Comparison of ENCODE assay signal across 14 mouse cellular contexts in the genomic region with DNA sequence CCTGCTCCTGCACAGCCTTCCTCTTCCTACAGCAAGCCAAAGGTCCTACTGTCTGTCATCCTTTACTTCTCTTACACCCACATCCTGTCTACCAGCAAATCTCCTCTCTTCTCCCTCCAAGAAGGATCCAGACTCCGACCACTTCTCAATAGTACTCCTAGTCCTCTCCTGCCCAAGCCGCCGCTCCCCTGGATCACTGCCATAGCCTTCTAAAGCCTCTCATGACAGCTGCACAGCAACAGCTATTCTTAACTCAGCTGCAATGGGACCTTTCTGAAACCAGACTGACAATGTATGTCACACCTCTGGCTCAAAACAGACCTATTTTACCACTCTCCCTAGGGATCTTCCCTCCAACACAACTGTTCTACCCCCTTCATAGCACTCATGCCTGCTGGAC. TPM values are rescaled to one million over a fixed set of nuclear protein-coding genes. Genes with fewer than 3 reads are reported as not detected.
DNase-seq lines count a peak whose midpoint lies in the region; ATAC-seq lines count a peak whose summit lies in the region.
"Had no signal": no experiment of that assay in that cellular context is flagged by ENCODE, and none has a peak within 500 bp of the region (broad histone marks: within the 10 kb centered on the region; RNA-seq: fewer than 3 reads in every experiment).

No protein-coding gene starts in this region.

- H3K4me3 ChIP-seq in hindbrain, embryonic 15.5 days: no peak overlapping the region
- H3K4me3 ChIP-seq in hindbrain, embryonic 13.5 days: no peak overlapping the region
- no peak overlapping the region for H3K4me3 ChIP-seq in heart, embryonic 11.5 days (ENCODE audit: low read depth, low read length)
- no peak overlapping the region for H3K4me3 ChIP-seq in lung, embryonic 15.5 days
- H3K4me3 ChIP-seq in midbrain, embryonic 13.5 days (replicated peaks): no peak overlapping the region
- H3K4me3 ChIP-seq: forebrain, embryonic 13.5 days; limb, embryonic 12.5 days had no signal

- H3K4me1 ChIP-seq in hindbrain, embryonic 15.5 days (replicated peaks): 0 out of 2 replicates have a peak, but pooled peaks cover 4% of the 10 kb centered on the region
- H3K4me1 ChIP-seq in hindbrain, embryonic 13.5 days (replicated peaks): no peaks in the 10 kb centered on the region; the same call in 1 of the 2 replicates
- peaks cover 32% of the 10 kb centered on the region for H3K4me1 ChIP-seq in heart, embryonic 11.5 days (ENCODE audit: control insufficient read depth, insufficient read depth, low read length)
- H3K4me1 ChIP-seq in lung, embryonic 15.5 days: peaks cover 53% of the 10 kb centered on the region
- no peaks in the 10 kb centered on the region for H3K4me1 ChIP-seq in midbrain, embryonic 13.5 days (replicated peaks)
- H3K4me1 ChIP-seq: limb, embryonic 12.5 days had no signal

- no peak overlapping the region for H3K4me2 ChIP-seq in hindbrain, embryonic 15.5 days
- no peak overlapping the region for H3K4me2 ChIP-seq in hindbrain, embryonic 13.5 days
- H3K4me2 ChIP-seq in heart, embryonic 11.5 days: peak overlapping the region; percentile 34
- no peak overlapping the region for H3K4me2 ChIP-seq in lung, embryonic 15.5 days
- no peak overlapping the region for H3K4me2 ChIP-seq in midbrain, embryonic 13.5 days (replicated peaks)
- H3K4me2 ChIP-seq: forebrain, embryonic 13.5 days; limb, embryonic 12.5 days had no signal

- no peaks in the 10 kb centered on the region for H3K27me3 ChIP-seq in hindbrain, embryonic 15.5 days
- no peaks in the 10 kb centered on the region for H3K27me3 ChIP-seq in hindbrain, embryonic 13.5 days
- no peaks in the 10 kb centered on the region for H3K27me3 ChIP-seq in heart, embryonic 11.5 days (ENCODE audit: control insufficient read depth, insufficient read depth, low read length)
- no peaks in the 10 kb centered on the region for H3K27me3 ChIP-seq in lung, embryonic 15.5 days
- H3K27me3 ChIP-seq in midbrain, embryonic 13.5 days: no peaks in the 10 kb centered on the region
- H3K27me3 ChIP-seq: forebrain, embryonic 13.5 days; limb, embryonic 12.5 days; Patski had no signal

- DNase-seq in gastrocnemius, adult 18-20 months (ENCODE audit: low spot score): peak; percentile 86
- no peak for DNase-seq in embryo, embryonic 10.5 days (ENCODE audit: low spot score)
- DNase-seq in cerebellum, postnatal 14 days: no peak
- DNase-seq: embryo, embryonic 11 days; midbrain, embryonic 14.5 days had no signal

- H3K9me3 ChIP-seq in hindbrain, embryonic 15.5 days: no peaks in the 10 kb centered on the region
- no peaks in the 10 kb centered on the region for H3K9me3 ChIP-seq in hindbrain, embryonic 13.5 days
- H3K9me3 ChIP-seq in heart, embryonic 11.5 days (replicated peaks; ENCODE audit: control insufficient read depth, low read length): no peaks in the 10 kb centered on the region
- no peaks in the 10 kb centered on the region for H3K9me3 ChIP-seq in lung, embryonic 15.5 days
- H3K9me3 ChIP-seq in midbrain, embryonic 13.5 days: peaks cover 3% of the 10 kb centered on the region; the same call in 1 of the 2 replicates

- H3K36me3 ChIP-seq in hindbrain, embryonic 15.5 days: no peaks in the 10 kb centered on the region
- H3K36me3 ChIP-seq in hindbrain, embryonic 13.5 days: peaks cover 8% of the 10 kb centered on the region
- no peaks in the 10 kb centered on the region; the same call in 1 of the 2 replicates for H3K36me3 ChIP-seq in heart, embryonic 11.5 days (ENCODE audit: control insufficient read depth, insufficient read depth, low read length)
- peaks cover 4% of the 10 kb centered on the region for H3K36me3 ChIP-seq in lung, embryonic 15.5 days
- H3K36me3 ChIP-seq in midbrain, embryonic 13.5 days: peaks cover 7% of the 10 kb centered on the region

- no peak overlapping the region for H3K9ac ChIP-seq in hindbrain, embryonic 15.5 days
- no peak overlapping the region for H3K9ac ChIP-seq in hindbrain, embryonic 13.5 days
- no peak overlapping the region for H3K9ac ChIP-seq in heart, embryonic 11.5 days (ENCODE audit: low read depth, low read length)
- no peak overlapping the region for H3K9ac ChIP-seq in lung, embryonic 15.5 days
- H3K9ac ChIP-seq in midbrain, embryonic 13.5 days (replicated peaks): no peak overlapping the region
- H3K9ac ChIP-seq: forebrain, embryonic 13.5 days; limb, embryonic 12.5 days had no signal

- 82% methylated on average over 3 of the region's 3 CpGs for WGBS in hindbrain, embryonic 15.5 days
- WGBS in hindbrain, embryonic 13.5 days: 92% methylated on average over 3 of the region's 3 CpGs
- WGBS in heart, embryonic 11.5 days (ENCODE audit: insufficient replicate concordance): 66% methylated on average over 3 of the region's 3 CpGs
- WGBS in lung, embryonic 15.5 days: 32% methylated on average over 3 of the region's 3 CpGs
- WGBS in midbrain, embryonic 13.5 days: 96% methylated on average over 3 of the region's 3 CpGs

- no peak overlapping the region for H3K27ac ChIP-seq in hindbrain, embryonic 15.5 days (replicated peaks)
- H3K27ac ChIP-seq in hindbrain, embryonic 13.5 days: no peak overlapping the region
- H3K27ac ChIP-seq in heart, embryonic 11.5 days (ENCODE audit: low read depth, low read length): 0 out of 2 replicates have a peak overlapping the region, but pooled peaks have one; percentile 35
- H3K27ac ChIP-seq in lung, embryonic 15.5 days: peak overlapping the region; percentile 10; the same call in 1 of the 2 replicates
- H3K27ac ChIP-seq in midbrain, embryonic 13.5 days: no peak overlapping the region
- H3K27ac ChIP-seq: forebrain, embryonic 13.5 days; limb, embryonic 12.5 days had no signal

- 0 out of 2 replicates have a peak, but pooled peaks have one; percentile 19 for ATAC-seq in hindbrain, embryonic 15.5 days (ENCODE audit: low FRiP score, low read depth)
- ATAC-seq in hindbrain, embryonic 13.5 days (ENCODE audit: low FRiP score): no peak
- ATAC-seq in heart, embryonic 11.5 days (replicated peaks; ENCODE audit: insufficient number of reproducible peaks, low FRiP score, low TSS enrichment): no peak
- ATAC-seq in lung, embryonic 15.5 days (ENCODE audit: borderline replicate concordance, extremely low read depth, low FRiP score, low TSS enrichment): peak; percentile 59
- ATAC-seq in midbrain, embryonic 13.5 days: no peak
- ATAC-seq: CD4-positive, CD25-positive, alpha-beta regulatory T cell, adult 4 months; forebrain, embryonic 13.5 days; Patski had no signal

RNA-seq across cellular contexts. Expression of gene Ppp6r3, which starts 11.2 kb away (rescaled TPM):
- polyA plus RNA-seq in hindbrain, embryonic 15.5 days (2015; fragmentation: Nextera tagmentation; extraction: Ambion mirVana): 56.4 and 56.7 TPM in 2 replicates
- 60.6 and 62.6 TPM in 2 replicates for polyA plus RNA-seq in hindbrain, embryonic 13.5 days (2015; fragmentation: Nextera tagmentation; extraction: Ambion mirVana)
- 10 to 100 TPM; 57.0 to 65.4 TPM for total RNA-seq in gastrocnemius, adult 18-20 months (2021)
- polyA plus RNA-seq in heart, embryonic 11.5 days (2014; fragmentation: Nextera tagmentation; extraction: Ambion mirVana): 57.9 and 63.6 TPM in 2 replicates
- polyA plus RNA-seq in lung, embryonic 15.5 days (2015; fragmentation: Nextera tagmentation; extraction: Ambion mirVana): 58.0 and 60.1 TPM in 2 replicates
- 71.1 and 71.9 TPM in 2 replicates for polyA plus RNA-seq in midbrain, embryonic 13.5 days (2015; fragmentation: Nextera tagmentation; extraction: Ambion mirVana)

Comparison
In these comparisons a context has a peak if more than half of its experiments do, and no peak if none do; other contexts are left out.
1. ATAC-seq: peak in hindbrain, embryonic 15.5 days (single experiment) and lung, embryonic 15.5 days (single experiment); none in hindbrain, embryonic 13.5 days (single experiment), heart, embryonic 11.5 days (single experiment) and midbrain, embryonic 13.5 days (single experiment).
2. H3K27ac ChIP-seq: peak in heart, embryonic 11.5 days (single experiment) and lung, embryonic 15.5 days (single experiment); none in hindbrain, embryonic 15.5 days (single experiment), hindbrain, embryonic 13.5 days (single experiment) and midbrain, embryonic 13.5 days (single experiment).